Mouse (Mus musculus) bone marrow macrophage, adult 2 months (primary cell): ENCODE data around the gene Fam81a.

Experiments
- CTCF ChIP-seq: IDR thresholded peaks from 2 replicates; pipeline ENCODE4 v1.5.1; 2012; ENCODE audit warnings: low read depth, mild to moderate bottlenecking, low read length, moderate library complexity
- POLR2A ChIP-seq: IDR thresholded peaks from 2 replicates; pipeline ENCODE4 v1.6.1; 2012; ENCODE audit warnings: mild to moderate bottlenecking, low read depth, low read length, borderline replicate concordance

DNA sequence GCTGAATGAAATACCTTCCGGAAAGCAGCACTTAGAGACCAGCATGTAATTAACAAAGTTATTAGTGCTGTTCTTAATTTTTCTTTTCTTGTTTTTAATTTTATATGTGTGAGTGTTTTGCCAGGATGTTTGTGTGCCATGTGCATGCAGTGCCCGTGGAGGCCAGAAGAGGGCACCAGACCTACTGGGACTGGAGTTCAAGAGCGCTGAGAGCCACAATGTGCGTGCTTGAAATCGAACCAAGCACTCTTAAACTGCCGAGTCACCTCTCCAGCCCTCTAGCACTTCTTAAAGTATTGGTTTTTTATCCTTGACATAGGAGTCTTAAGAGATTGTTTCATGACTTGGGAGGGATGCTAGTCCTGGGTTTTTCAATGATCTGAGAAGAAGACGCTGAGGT, 26.6 kb upstream of the Fam81a start:
- peak; percentile 34; the same call in 1 of the 2 replicates for TF ChIP-seq CTCF
- TF ChIP-seq POLR2A = no peak
